Mouse (Mus musculus) midbrain, embryonic 15.5 days (tissue): ENCODE measurements at regions not wholly inside any gene's neighbourhood (a gene's known extent, or its start where the extent isn't known, plus 50 kb on each side); places are given as distances from the start of the nearest gene placed in this dataset.

Source experiments
- ATAC-seq: fragments of 200-750 bp; cut with Nextera tagmentation; replicated peaks from 2 replicates; pipeline ENCODE4 v1.8.0; 2017; ENCODE audit warnings: moderate TSS enrichment
- H3K27ac ChIP-seq: fragments of 300-500 bp; sonication (generic); 2 replicates; pipeline ENCODE4 v1.5.1; 2015; ENCODE audit warnings: mild to moderate bottlenecking, inconsistent platforms
- H3K27me3 ChIP-seq: fragments of 300-500 bp; sonication (generic); replicated peaks from 2 replicates; pipeline ENCODE4 v1.6.1; 2015; ENCODE audit warnings: inconsistent platforms
- H3K36me3 ChIP-seq: fragments of 300-500 bp; sonication (generic); replicated peaks from 2 replicates; pipeline ENCODE4 v1.6.1; 2015; ENCODE audit warnings: inconsistent platforms
- H3K4me1 ChIP-seq: fragments of 300-500 bp; sonication (generic); 2 replicates; pipeline ENCODE4 v1.6.1; 2015; ENCODE audit warnings: inconsistent platforms
- H3K4me2 ChIP-seq: fragments of 300-500 bp; sonication (generic); 2 replicates; pipeline ENCODE4 v1.6.1; 2015; ENCODE audit warnings: inconsistent platforms, mild to moderate bottlenecking, moderate library complexity
- H3K4me3 ChIP-seq: fragments of 300-500 bp; sonication (generic); 2 replicates; pipeline ENCODE4 v1.5.1; 2015; ENCODE audit warnings: mild to moderate bottlenecking, inconsistent platforms
- H3K9ac ChIP-seq: fragments of 300-500 bp; sonication (generic); 2 replicates; pipeline ENCODE4 v1.6.1; 2015; ENCODE audit warnings: mild to moderate bottlenecking, inconsistent platforms
- H3K9me3 ChIP-seq: fragments of 300-500 bp; sonication (generic); 2 replicates; pipeline ENCODE4 v1.6.1; 2016; ENCODE audit warnings: inconsistent platforms
- WGBS: fragments of 180-500 bp; shearing (Covaris S2); methylation state at CpG from one replicate; pipeline ENCODE4 v1.1.7; 2015; ENCODE audit warnings: mixed read lengths; 5-methylcytosine and 5-hydroxymethylcytosine counted together

DNA sequence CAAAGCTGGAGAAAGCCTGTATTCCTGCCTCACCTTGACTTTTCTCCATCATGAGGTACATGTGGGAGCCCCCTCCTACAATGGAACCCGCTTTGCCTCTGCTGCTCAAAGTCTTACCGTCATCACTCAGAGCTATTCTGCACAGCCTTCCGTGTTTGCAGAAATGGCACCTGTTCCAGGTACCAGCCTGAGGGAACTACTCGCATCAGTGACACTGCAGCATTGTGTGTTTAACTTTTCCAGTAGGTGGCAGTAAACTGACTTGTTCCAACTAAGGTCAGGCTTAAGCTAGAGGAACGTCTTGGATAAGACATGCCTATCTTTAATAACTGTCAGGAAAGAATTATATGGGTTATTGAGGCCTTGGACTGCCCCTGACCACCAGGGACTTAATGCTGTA lies 71.4 kb downstream of the Fam173b start:
- Histone ChIP-seq H3K9ac (no peak overlapping the region), H3K36me3 (no peaks in the 10 kb centered on the region), H3K4me1 (no peaks in the 10 kb centered on the region), H3K27me3 (no peaks in the 10 kb centered on the region), H3K9me3 (no peaks in the 10 kb centered on the region), H3K4me2 (no peak overlapping the region), H3K4me3 (no peak overlapping the region), H3K27ac (no peak overlapping the region)
- 50% methylated on average over 5 of the region's 5 CpGs for WGBS
- peak; percentile 30; the same call in 1 of the 2 replicates for ATAC-seq

DNA sequence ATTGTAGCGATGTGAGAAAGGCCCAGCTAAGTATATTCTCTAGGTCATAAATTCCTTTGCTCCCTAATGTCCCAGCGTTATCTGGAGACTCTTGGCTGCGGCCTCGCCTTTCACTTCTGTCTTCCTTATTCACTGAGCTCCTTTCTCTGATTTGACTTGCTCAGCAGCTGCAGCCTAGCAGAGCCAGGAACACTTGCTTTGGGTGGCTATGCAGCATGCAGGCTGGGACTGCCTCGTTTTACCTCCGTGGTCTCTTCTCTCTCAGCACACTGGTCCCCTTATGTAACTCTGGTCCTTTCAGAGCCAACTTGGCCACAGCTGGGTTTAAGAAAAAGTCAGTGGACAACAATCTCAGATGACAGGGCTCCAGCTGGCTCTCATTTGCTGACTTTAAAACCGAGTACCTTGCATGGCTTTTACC lies 75.1 kb downstream of the Fam173b start:
- ATAC-seq = no peak
- Histone ChIP-seq H3K9ac (no peak overlapping the region), H3K36me3 (no peaks in the 10 kb centered on the region), H3K9me3 (no peaks in the 10 kb centered on the region), H3K27ac (no peak overlapping the region), H3K4me3 (no peak overlapping the region), H3K4me2 (no peak overlapping the region), H3K4me1 (no peaks in the 10 kb centered on the region), H3K27me3 (no peaks in the 10 kb centered on the region)
- 79% methylated on average over 7 of the region's 7 CpGs for WGBS

- no peaks in the 10 kb centered on the region for H3K4me1 ChIP-seq
- no peak for ATAC-seq
Observed at GRCm38 (mm10) chr15:31693109-31693508, 91.5 kb downstream of the Fam173b start.

DNA sequence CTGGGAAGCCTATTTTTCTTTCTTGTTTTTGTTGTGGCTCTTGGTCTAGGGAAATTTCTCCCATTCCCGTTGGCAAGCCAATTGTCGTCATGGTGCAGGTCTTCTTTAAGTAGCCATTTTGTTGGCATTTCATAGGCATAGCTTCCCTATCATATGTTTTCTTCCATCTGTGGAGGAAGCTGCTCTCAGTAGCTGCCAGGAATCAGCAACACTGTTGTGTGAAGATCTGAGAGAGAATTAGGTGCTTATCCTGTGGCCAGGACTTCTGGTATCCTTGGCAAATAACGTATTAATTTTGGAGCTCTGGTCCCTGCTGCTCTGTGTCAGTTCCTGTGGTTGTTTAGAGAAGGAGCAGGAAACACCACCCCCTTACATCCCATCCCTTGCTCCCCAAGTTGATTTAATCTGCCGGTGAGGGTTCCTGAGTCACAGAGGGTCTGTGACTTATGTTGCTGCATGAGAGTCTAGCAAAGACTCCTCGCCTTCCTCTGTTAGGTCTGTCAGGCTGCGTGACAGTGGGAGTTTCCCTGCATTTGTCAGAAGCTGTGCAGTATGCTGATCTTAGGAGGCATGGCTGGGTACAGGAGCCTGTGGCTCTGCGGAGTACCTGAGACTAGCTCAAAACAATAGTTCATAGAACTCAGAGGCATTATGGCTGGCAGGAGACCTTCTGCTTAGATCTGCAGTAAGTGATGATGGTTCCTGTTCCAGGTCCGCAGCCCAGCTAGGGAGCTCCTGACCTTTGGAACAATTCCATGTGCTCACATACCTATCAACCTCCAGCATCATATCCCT lies 93.4 kb downstream of the Fam173b start:
- no peaks in the 10 kb centered on the region for H3K36me3 ChIP-seq
- H3K9me3 ChIP-seq = no peaks in the 10 kb centered on the region
- no peaks in the 10 kb centered on the region for H3K4me1 ChIP-seq
- 90% methylated on average over 8 of the region's 8 CpGs for WGBS
- H3K27me3 ChIP-seq = no peaks in the 10 kb centered on the region
- H3K9ac ChIP-seq = no peak overlapping the region
- H3K27ac ChIP-seq = no peak overlapping the region
- no peak overlapping the region for H3K4me3 ChIP-seq
- no peak overlapping the region for H3K4me2 ChIP-seq
- no peak for ATAC-seq

More at GRCm38 (mm10) chr15:31693109-31693508, 91.5 kb downstream of the Fam173b start:
- WGBS = 82% methylated on average over 3 of the region's 3 CpGs
- Histone ChIP-seq H3K9me3 (no peaks in the 10 kb centered on the region), H3K36me3 (no peaks in the 10 kb centered on the region), H3K4me3 (no peak overlapping the region), H3K4me2 (no peak overlapping the region), H3K27me3 (no peaks in the 10 kb centered on the region), H3K9ac (no peak overlapping the region), H3K27ac (no peak overlapping the region)

- no peaks in the 10 kb centered on the region for H3K36me3 ChIP-seq
- H3K27ac ChIP-seq = no peak overlapping the region
- WGBS = 96% methylated on average over 2 of the region's 2 CpGs
- H3K4me3 ChIP-seq = no peak overlapping the region
- no peaks in the 10 kb centered on the region for H3K4me1 ChIP-seq
- no peak overlapping the region for H3K9ac ChIP-seq
- no peak for ATAC-seq
- H3K27me3 ChIP-seq = no peaks in the 10 kb centered on the region
- no peak overlapping the region for H3K4me2 ChIP-seq
- H3K9me3 ChIP-seq = 0 out of 2 replicates have a peak, but pooled peaks cover 3% of the 10 kb centered on the region
Observed at GRCm38 (mm10) chr15:31703400-31703799, 101.7 kb downstream of the Fam173b start.

DNA sequence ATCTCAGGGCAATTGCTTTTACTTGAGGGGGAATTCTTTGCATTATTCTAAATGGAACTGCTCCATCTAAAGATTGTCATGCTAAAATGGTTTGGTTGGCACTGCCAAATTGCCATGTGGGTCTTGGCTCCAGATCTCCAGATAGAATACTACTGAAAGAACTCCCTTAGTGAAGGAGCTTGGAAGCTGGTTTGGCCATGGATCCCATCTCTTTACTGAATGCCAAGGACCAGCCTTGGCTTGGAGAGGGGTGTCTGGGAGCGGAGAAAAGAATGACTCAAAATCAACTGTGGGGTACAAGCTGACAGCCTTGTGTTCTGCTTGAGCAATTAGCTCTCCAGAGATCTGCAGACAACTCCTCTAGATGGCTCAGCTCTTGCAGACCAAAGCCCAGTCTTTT lies 105.8 kb downstream of the Fam173b start:
- no peak overlapping the region for H3K9ac ChIP-seq
- no peaks in the 10 kb centered on the region for H3K27me3 ChIP-seq
- no peak overlapping the region for H3K4me3 ChIP-seq
- no peak overlapping the region for H3K27ac ChIP-seq
- no peaks in the 10 kb centered on the region for H3K4me1 ChIP-seq
- H3K36me3 ChIP-seq = no peaks in the 10 kb centered on the region
- H3K9me3 ChIP-seq = 0 out of 2 replicates have a peak, but pooled peaks cover 3% of the 10 kb centered on the region
- H3K4me2 ChIP-seq = no peak overlapping the region
- WGBS = 88% methylated on average over 1 of the region's 1 CpGs
- ATAC-seq = no peak

DNA sequence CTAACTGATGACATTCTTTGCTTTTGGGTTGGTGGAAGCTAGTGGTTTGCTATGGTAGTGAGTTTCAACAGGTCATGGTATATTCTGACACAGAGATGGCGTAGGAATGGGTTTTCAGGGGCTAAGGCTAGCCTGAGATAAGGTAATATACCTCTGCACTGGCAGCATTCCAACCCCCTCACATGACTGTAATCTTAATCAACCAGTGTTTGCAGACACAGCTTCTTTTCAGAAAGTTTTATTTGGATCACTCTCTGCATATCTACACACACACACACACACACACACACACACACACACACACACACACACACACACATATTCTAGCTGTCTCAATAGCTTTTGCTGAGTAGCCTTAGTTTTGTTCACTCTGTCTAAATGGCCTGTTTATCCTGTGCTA lies 119.4 kb downstream of the Fam173b start:
- no peak for ATAC-seq
- no peak overlapping the region for H3K4me3 ChIP-seq
- H3K9me3 ChIP-seq = no peaks in the 10 kb centered on the region
- H3K27ac ChIP-seq = no peak overlapping the region
- peaks cover 3% of the 10 kb centered on the region; the same call in 1 of the 2 replicates for H3K4me1 ChIP-seq
- H3K36me3 ChIP-seq = no peaks in the 10 kb centered on the region
- H3K4me2 ChIP-seq = no peak overlapping the region
- H3K9ac ChIP-seq = no peak overlapping the region
- WGBS = 100% methylated on average over 1 of the region's 1 CpGs
- H3K27me3 ChIP-seq = no peaks in the 10 kb centered on the region

- no peaks in the 10 kb centered on the region for H3K4me1 ChIP-seq
- 90% methylated on average over 5 of the region's 5 CpGs for WGBS
- H3K27me3 ChIP-seq = no peaks in the 10 kb centered on the region
- H3K9me3 ChIP-seq = no peaks in the 10 kb centered on the region
- no peak overlapping the region for H3K4me3 ChIP-seq
- ATAC-seq = no peak
- H3K36me3 ChIP-seq = no peaks in the 10 kb centered on the region
- no peak overlapping the region for H3K9ac ChIP-seq
- H3K27ac ChIP-seq = no peak overlapping the region
- H3K4me2 ChIP-seq = no peak overlapping the region
Observed at GRCm38 (mm10) chr15:31722429-31722828, 120.8 kb downstream of the Fam173b start.

GRCm38 (mm10) chr15:31724252-31724651 lies 122.6 kb downstream of the Fam173b start:
- Histone ChIP-seq H3K36me3 (no peaks in the 10 kb centered on the region), H3K4me1 (no peaks in the 10 kb centered on the region), H3K4me3 (no peak overlapping the region), H3K27me3 (no peaks in the 10 kb centered on the region), H3K9me3 (no peaks in the 10 kb centered on the region), H3K9ac (no peak overlapping the region), H3K4me2 (no peak overlapping the region), H3K27ac (no peak overlapping the region)
- no peak for ATAC-seq
- 77% methylated on average over 11 of the region's 11 CpGs for whole genome bisulfite sequencing

- no peak for ATAC-seq
- no peaks in the 10 kb centered on the region for H3K27me3 ChIP-seq
- H3K27ac ChIP-seq = no peak overlapping the region
- no peak overlapping the region for H3K4me2 ChIP-seq
- 0 out of 2 replicates have a peak, but pooled peaks cover 2% of the 10 kb centered on the region for H3K9me3 ChIP-seq
- H3K36me3 ChIP-seq = no peaks in the 10 kb centered on the region
- no peaks in the 10 kb centered on the region for H3K4me1 ChIP-seq
- no peak overlapping the region for H3K9ac ChIP-seq
- no peak overlapping the region for H3K4me3 ChIP-seq
- WGBS = 81% methylated on average over 9 of the region's 9 CpGs
Observed at GRCm38 (mm10) chr15:31729133-31729532, 127.5 kb downstream of the Fam173b start.

DNA sequence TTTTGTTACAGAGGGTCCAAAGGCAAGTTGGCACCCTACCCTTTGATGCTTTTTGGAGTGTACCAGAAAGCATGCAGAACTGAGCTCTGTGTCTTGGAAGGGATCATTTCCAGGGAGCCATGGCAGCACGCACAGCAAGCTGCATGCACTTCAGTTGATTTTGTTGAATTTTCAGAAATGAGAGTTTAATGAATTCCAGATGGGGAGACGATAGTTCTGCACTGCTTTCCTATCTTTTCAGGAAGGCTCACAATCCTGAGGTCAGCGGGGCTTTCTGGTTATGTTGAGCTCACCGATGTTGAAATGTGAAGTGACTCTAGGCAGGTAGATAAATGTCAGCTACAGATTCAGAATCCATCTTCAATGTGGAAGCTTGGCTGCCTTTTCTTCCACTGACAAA lies 140.0 kb downstream of the Fam173b start:
- no peak overlapping the region for H3K9ac ChIP-seq
- H3K9me3 ChIP-seq = no peaks in the 10 kb centered on the region
- no peak for ATAC-seq
- 79% methylated on average over 4 of the region's 4 CpGs for WGBS
- H3K27me3 ChIP-seq = no peaks in the 10 kb centered on the region
- H3K4me2 ChIP-seq = no peak overlapping the region
- no peak overlapping the region for H3K4me3 ChIP-seq
- no peaks in the 10 kb centered on the region for H3K4me1 ChIP-seq
- no peak overlapping the region for H3K27ac ChIP-seq
- no peaks in the 10 kb centered on the region for H3K36me3 ChIP-seq

DNA sequence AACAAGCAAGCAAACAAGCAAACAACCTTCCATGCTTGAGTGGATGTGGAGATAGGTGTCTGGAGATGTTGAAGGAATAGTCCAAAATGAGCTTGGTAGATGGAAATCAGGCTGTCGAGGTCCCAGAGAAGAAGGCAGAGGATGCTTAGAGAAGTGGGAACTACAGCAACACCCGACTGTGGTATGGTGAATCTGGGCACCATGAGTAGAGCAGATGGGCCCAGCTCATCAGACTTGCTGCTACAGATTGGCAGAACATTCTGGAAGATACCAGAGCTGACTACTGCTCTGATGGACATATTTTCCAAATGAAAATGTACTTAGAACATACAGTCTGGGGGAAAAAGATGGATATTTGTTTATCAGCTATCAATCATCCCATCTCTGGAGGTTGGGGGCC lies 142.9 kb downstream of the Fam173b start:
- 93% methylated on average over 2 of the region's 2 CpGs for WGBS
- Histone ChIP-seq H3K27me3 (no peaks in the 10 kb centered on the region), H3K27ac (no peak overlapping the region), H3K4me2 (no peak overlapping the region), H3K4me1 (no peaks in the 10 kb centered on the region), H3K9ac (no peak overlapping the region), H3K4me3 (no peak overlapping the region), H3K36me3 (no peaks in the 10 kb centered on the region), H3K9me3 (no peaks in the 10 kb centered on the region)
- no peak for ATAC-seq

DNA sequence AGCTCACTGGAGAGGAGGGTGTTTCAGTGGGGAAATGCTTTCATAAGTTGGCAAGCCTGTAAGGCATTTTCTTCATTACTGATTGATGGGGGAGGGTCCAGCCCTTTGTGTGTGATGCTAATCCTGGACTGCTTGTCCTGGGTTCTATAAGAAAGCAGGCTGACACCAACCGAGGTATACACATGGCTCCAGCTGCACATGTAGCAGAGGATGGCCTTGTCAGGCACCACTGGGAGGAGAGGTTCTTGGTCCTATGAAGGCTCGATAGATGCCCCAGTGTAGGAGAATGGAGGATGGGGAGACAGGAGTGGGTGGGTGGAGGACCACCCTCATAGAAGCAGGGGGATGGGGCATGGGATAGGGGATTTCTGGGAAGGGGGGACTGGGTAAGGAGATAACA lies 151.0 kb downstream of the Fam173b start:
- Histone ChIP-seq H3K4me1 (peaks cover 7% of the 10 kb centered on the region; the same call in 1 of the 2 replicates), H3K27me3 (no peaks in the 10 kb centered on the region), H3K9me3 (no peaks in the 10 kb centered on the region), H3K9ac (no peak overlapping the region), H3K4me2 (no peak overlapping the region), H3K36me3 (no peaks in the 10 kb centered on the region), H3K4me3 (no peak overlapping the region), H3K27ac (no peak overlapping the region)
- WGBS = 25% methylated on average over 2 of the region's 2 CpGs
- peak; percentile 25; the same call in 1 of the 2 replicates for ATAC-seq
